Mouse (Mus musculus) bone marrow, adult 2 months (tissue): ENCODE measurements around the gene Magi3.

ENCODE experiments used
- CTCF ChIP-seq: fragments of 200-500 bp; IDR thresholded peaks from 2 replicates; pipeline ENCODE4 v1.5.1; 2011; ENCODE audit warnings: low read length, control low read depth; ENCODE audit not compliant: control insufficient read depth, insufficient read depth
- POLR2A ChIP-seq: fragments of 200-500 bp; IDR thresholded peaks from 2 replicates; pipeline ENCODE4 v1.6.1; 2011; ENCODE audit warnings: low read depth, mild to moderate bottlenecking, control low read depth, low read length, borderline replicate concordance; ENCODE audit not compliant: control insufficient read depth

DNA sequence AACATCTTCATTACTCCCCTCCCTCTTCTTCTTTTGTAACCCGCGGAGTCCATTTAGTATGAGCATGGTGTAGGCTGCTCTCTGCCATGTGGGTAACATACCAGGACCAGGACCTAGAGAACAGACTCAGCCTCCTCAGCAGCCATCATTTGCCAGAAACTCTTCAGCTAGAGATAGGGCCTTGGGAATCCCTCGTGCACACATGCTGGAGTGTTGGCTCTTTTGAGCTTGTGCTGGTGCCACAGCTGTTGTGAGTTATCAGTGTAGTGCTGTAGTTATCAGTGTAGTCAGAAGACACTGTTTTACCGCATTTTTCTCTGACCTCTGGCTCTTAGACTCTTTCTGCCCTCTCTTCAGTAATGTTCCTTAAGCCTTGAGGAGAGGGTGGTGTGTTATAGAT, 230.8 kb downstream of the Magi3 start:
- TF ChIP-seq POLR2A = no peak
- TF ChIP-seq CTCF = no peak
